In the genomic region with DNA sequence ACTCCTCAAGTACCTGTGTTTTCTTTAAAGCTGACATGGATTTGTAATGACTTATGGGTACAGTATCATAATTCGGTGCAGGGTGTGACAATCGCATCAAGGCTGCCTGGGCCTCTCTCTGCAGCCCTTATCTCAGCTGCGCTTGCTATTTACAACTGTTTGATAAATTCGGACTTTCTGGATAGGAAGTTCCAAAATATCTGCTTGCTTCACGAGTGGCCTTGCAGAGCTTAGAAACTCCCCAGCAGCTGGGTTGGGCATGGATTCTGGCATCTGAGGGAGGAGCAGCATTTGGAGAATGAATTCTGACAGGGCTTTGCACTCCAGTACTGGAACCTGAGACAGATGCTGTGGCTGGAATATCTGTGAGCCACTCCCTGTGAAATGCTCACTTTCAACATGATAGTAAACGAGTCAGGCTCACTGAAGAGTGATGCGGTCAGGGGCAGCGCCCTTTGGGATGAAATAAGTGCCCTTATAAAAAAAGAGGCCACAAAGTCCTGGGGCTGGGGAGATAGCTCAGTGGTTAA, we compare ENCODE assay signal across 9 mouse cellular contexts. TPM values are rescaled to one million over a fixed set of nuclear protein-coding genes. Genes with fewer than 3 reads are reported as not detected.
A peak's percentile ranks its signal among the peaks of the same experiment; 100 is the strongest.
DNase-seq lines count a peak whose midpoint lies in the region; ATAC-seq and TF ChIP-seq lines count a peak whose summit lies in the region.
"Had no signal": no experiment of that assay in that cellular context is flagged by ENCODE, and none has a peak within 500 bp of the region (broad histone marks: within the 10 kb centered on the region; RNA-seq: fewer than 3 reads in every experiment).

No protein-coding gene starts in this region.

- ATAC-seq in midbrain, embryonic 15.5 days (replicated peaks), result no peak
- no peak for ATAC-seq in midbrain, postnatal 0 days (ENCODE audit: low FRiP score)
- ATAC-seq in hindbrain, embryonic 15.5 days (ENCODE audit: low FRiP score, low read depth), result no peak
- ATAC-seq in stomach, embryonic 14.5 days (ENCODE audit: insufficient number of reproducible peaks, insufficient read depth, low FRiP score, low read depth), result no peak

- intact Hi-C loops in heart, postnatal 25 days (cut with DNase I), result no loop called here

- no peaks in the 10 kb centered on the region for H3K27me3 ChIP-seq in midbrain, embryonic 15.5 days (replicated peaks)
- H3K27me3 ChIP-seq in midbrain, postnatal 0 days (ENCODE audit: insufficient read depth, low read length), result no peaks in the 10 kb centered on the region
- no peaks in the 10 kb centered on the region for H3K27me3 ChIP-seq in hindbrain, embryonic 15.5 days
- no peaks in the 10 kb centered on the region for H3K27me3 ChIP-seq in stomach, embryonic 14.5 days (ENCODE audit: control insufficient read depth, insufficient read depth, low read length)
- H3K27me3 ChIP-seq: CH12.LX had no signal

- H3K36me3 ChIP-seq in midbrain, embryonic 15.5 days (replicated peaks), result no peaks in the 10 kb centered on the region
- H3K36me3 ChIP-seq in midbrain, postnatal 0 days (ENCODE audit: insufficient read depth, low read length), result no peaks in the 10 kb centered on the region
- no peaks in the 10 kb centered on the region for H3K36me3 ChIP-seq in hindbrain, embryonic 15.5 days
- peaks cover 4% of the 10 kb centered on the region; the same call in 1 of the 2 replicates for H3K36me3 ChIP-seq in stomach, embryonic 14.5 days (ENCODE audit: control insufficient read depth, insufficient read depth, low read length)

- no peaks in the 10 kb centered on the region for H3K9me3 ChIP-seq in midbrain, embryonic 15.5 days
- no peaks in the 10 kb centered on the region for H3K9me3 ChIP-seq in midbrain, postnatal 0 days (ENCODE audit: low read length)
- no peaks in the 10 kb centered on the region for H3K9me3 ChIP-seq in hindbrain, embryonic 15.5 days
- H3K9me3 ChIP-seq in stomach, embryonic 14.5 days (ENCODE audit: control insufficient read depth, low read depth, low read length), result no peaks in the 10 kb centered on the region

- peaks cover 19% of the 10 kb centered on the region for H3K4me1 ChIP-seq in midbrain, embryonic 15.5 days
- H3K4me1 ChIP-seq in midbrain, postnatal 0 days (ENCODE audit: insufficient read depth, low read length), result 0 out of 2 replicates have a peak, but pooled peaks cover 3% of the 10 kb centered on the region
- H3K4me1 ChIP-seq in hindbrain, embryonic 15.5 days (replicated peaks), result peaks cover 45% of the 10 kb centered on the region
- H3K4me1 ChIP-seq in stomach, embryonic 14.5 days (ENCODE audit: control insufficient read depth, insufficient read depth, low read length), result peaks cover 14% of the 10 kb centered on the region

- peak overlapping the region; percentile 49; the same call in 1 of the 2 replicates for H3K27ac ChIP-seq in midbrain, embryonic 15.5 days
- no peak overlapping the region for H3K27ac ChIP-seq in midbrain, postnatal 0 days (ENCODE audit: low read depth, low read length)
- peak overlapping the region; percentile 55 for H3K27ac ChIP-seq in hindbrain, embryonic 15.5 days (replicated peaks)
- H3K27ac ChIP-seq in stomach, embryonic 14.5 days (ENCODE audit: low read length), result peak overlapping the region; percentile 63; the same call in 1 of the 2 replicates

- no peak overlapping the region for H3K4me3 ChIP-seq in midbrain, embryonic 15.5 days
- H3K4me3 ChIP-seq in midbrain, postnatal 0 days (ENCODE audit: low read depth, low read length), result no peak overlapping the region
- no peak overlapping the region for H3K4me3 ChIP-seq in hindbrain, embryonic 15.5 days
- no peak overlapping the region for H3K4me3 ChIP-seq in stomach, embryonic 14.5 days (ENCODE audit: low read depth, low read length)

- no peak overlapping the region for H3K4me2 ChIP-seq in midbrain, embryonic 15.5 days
- H3K4me2 ChIP-seq in midbrain, postnatal 0 days (ENCODE audit: low read depth, low read length, poor library complexity, severe bottlenecking), result no peak overlapping the region
- no peak overlapping the region for H3K4me2 ChIP-seq in hindbrain, embryonic 15.5 days
- H3K4me2 ChIP-seq in stomach, embryonic 14.5 days (replicated peaks; ENCODE audit: low read depth, low read length), result no peak overlapping the region

- peak; percentile 92 for DNase-seq in heart, adult 11 months
- no peak for DNase-seq in heart, postnatal 25 days (ENCODE audit: low spot score)
- no peak for DNase-seq in midbrain, postnatal 0 days (ENCODE audit: low spot score)
- no peak for DNase-seq in frontal cortex, postnatal 10 days (ENCODE audit: low spot score in 2 of 2)
- DNase-seq in layer of hippocampus, postnatal 25 days (ENCODE audit: extremely low spot score in 1 of 2, low spot score in 1 of 2), result no peak

- no peak overlapping the region for H3K9ac ChIP-seq in midbrain, embryonic 15.5 days
- no peak overlapping the region for H3K9ac ChIP-seq in midbrain, postnatal 0 days (replicated peaks; ENCODE audit: low read length, poor library complexity, severe bottlenecking)
- H3K9ac ChIP-seq in hindbrain, embryonic 15.5 days, result no peak overlapping the region
- H3K9ac ChIP-seq in stomach, embryonic 14.5 days (replicated peaks; ENCODE audit: low read depth, low read length), result no peak overlapping the region

- WGBS in midbrain, embryonic 15.5 days, result 89% methylated on average over 8 of the region's 8 CpGs
- 82% methylated on average over 8 of the region's 8 CpGs for WGBS in midbrain, postnatal 0 days
- WGBS in hindbrain, embryonic 15.5 days, result 84% methylated on average over 8 of the region's 8 CpGs
- WGBS in stomach, embryonic 14.5 days, result 60% methylated on average over 8 of the region's 8 CpGs

- TF ChIP-seq CTCF in midbrain, postnatal 0 days (IDR thresholded peaks at IDR 0.05), result no peak

RNA-seq across cellular contexts. Expression of a gene that starts 7.7 kb away (rescaled TPM):
- 1 to 10 TPM; 6.4 to 7.6 TPM for total RNA-seq in heart, postnatal 25 days (2021)
- 13.4 and 15.6 TPM in 2 replicates for polyA plus RNA-seq in midbrain, embryonic 15.5 days (2015; fragmentation: Nextera tagmentation; extraction: Ambion mirVana)
- total RNA-seq in midbrain, postnatal 0 days (2014; rRNA removed), result 20.2 and 24.1 TPM in 2 replicates
- 11.4 and 12.2 TPM in 2 replicates for polyA plus RNA-seq in midbrain, postnatal 0 days (2015; fragmentation: Nextera tagmentation; extraction: Ambion mirVana)
- polyA plus RNA-seq in hindbrain, embryonic 15.5 days (2015; fragmentation: Nextera tagmentation; extraction: Ambion mirVana), result 14.7 and 17.1 TPM in 2 replicates
- polyA plus RNA-seq in stomach, embryonic 14.5 days (2014; fragmentation: Nextera tagmentation; extraction: Ambion mirVana), result 8.9 and 9.3 TPM in 2 replicates
- total RNA-seq in layer of hippocampus, postnatal 25 days (2021), result 10 to 100 TPM; 18.4 to 26.0 TPM

RNA-seq across cellular contexts. Expression of a gene that starts 24.7 kb away (rescaled TPM):
- total RNA-seq in heart, postnatal 25 days (2021), result 1 to 10 TPM; 3.2 to 4.0 TPM
- 21.5 and 23.0 TPM in 2 replicates for polyA plus RNA-seq in midbrain, embryonic 15.5 days (2015; fragmentation: Nextera tagmentation; extraction: Ambion mirVana)
- total RNA-seq in midbrain, postnatal 0 days (2014; rRNA removed), result 11.7 and 12.4 TPM in 2 replicates
- polyA plus RNA-seq in midbrain, postnatal 0 days (2015; fragmentation: Nextera tagmentation; extraction: Ambion mirVana), result 12.6 and 14.6 TPM in 2 replicates
- 16.4 and 17.7 TPM in 2 replicates for polyA plus RNA-seq in hindbrain, embryonic 15.5 days (2015; fragmentation: Nextera tagmentation; extraction: Ambion mirVana)
- 12.9 and 16.7 TPM in 2 replicates for polyA plus RNA-seq in stomach, embryonic 14.5 days (2014; fragmentation: Nextera tagmentation; extraction: Ambion mirVana)
- total RNA-seq in layer of hippocampus, postnatal 25 days (2021), result 1 to 10 TPM; 5.0 to 5.3 TPM

RNA-seq across cellular contexts. Expression of a gene that starts 57.1 kb away (rescaled TPM):
- total RNA-seq in heart, postnatal 25 days (2021), result 100 to 1,000 TPM; 207 to 215 TPM
- 276 and 282 TPM in 2 replicates for polyA plus RNA-seq in midbrain, embryonic 15.5 days (2015; fragmentation: Nextera tagmentation; extraction: Ambion mirVana)
- total RNA-seq in midbrain, postnatal 0 days (2014; rRNA removed), result 270 and 327 TPM in 2 replicates
- 327 and 348 TPM in 2 replicates for polyA plus RNA-seq in midbrain, postnatal 0 days (2015; fragmentation: Nextera tagmentation; extraction: Ambion mirVana)
- 299 and 320 TPM in 2 replicates for polyA plus RNA-seq in hindbrain, embryonic 15.5 days (2015; fragmentation: Nextera tagmentation; extraction: Ambion mirVana)
- 317 and 355 TPM in 2 replicates for polyA plus RNA-seq in stomach, embryonic 14.5 days (2014; fragmentation: Nextera tagmentation; extraction: Ambion mirVana)
- 100 to 1,000 TPM; 359 to 369 TPM for total RNA-seq in layer of hippocampus, postnatal 25 days (2021)
